Mouse (Mus musculus) spleen, adult 2 months (tissue): Measurements from ENCODE around the gene Lrrc72. TPM values are rescaled to one million over a fixed set of nuclear protein-coding genes. Genes with fewer than 3 reads are reported as not detected.
"Not testable (repeated sequence)": the region's sequence is repeated elsewhere in the genome, so short reads cannot be mapped to it uniquely, and the experiment has no call there.

Experiments used
- DNase-seq, 2 experiments: peaks; one replicate each; pipeline versions ENCODE4 v3.0.0 to v3.0.0-alpha.2; 2012 to 2021; ENCODE audit warnings: low spot score in 2 of 2, low read depth in 1 of 2
- H3K27ac ChIP-seq: fragments of 200-500 bp; 2 replicates; pipeline ENCODE4 v1.5.1; 2012; ENCODE audit warnings: low read length, inconsistent platforms; ENCODE audit not compliant: insufficient read depth
- H3K27me3 ChIP-seq: fragments of 200-500 bp; 2 replicates; pipeline ENCODE4 v1.6.1; 2012; ENCODE audit warnings: mild to moderate bottlenecking, moderate library complexity, low read length, inconsistent platforms; ENCODE audit not compliant: control insufficient read depth, insufficient read depth
- H3K36me3 ChIP-seq: fragments of 200-500 bp; 2 replicates; pipeline ENCODE4 v1.6.1; 2012; ENCODE audit warnings: mild to moderate bottlenecking, low read length, inconsistent platforms; ENCODE audit not compliant: control insufficient read depth, insufficient read depth
- H3K4me1 ChIP-seq: fragments of 200-500 bp; 2 replicates; pipeline ENCODE4 v1.6.1; 2011; ENCODE audit warnings: inconsistent platforms; ENCODE audit not compliant: control insufficient read depth, insufficient read depth, insufficient read length
- H3K4me3 ChIP-seq: fragments of 200-500 bp; 2 replicates; pipeline ENCODE4 v1.5.1; 2011; ENCODE audit warnings: mild to moderate bottlenecking, inconsistent platforms; ENCODE audit not compliant: insufficient read depth, insufficient read length; ENCODE audit errors: extremely low read depth
- CTCF ChIP-seq: fragments of 200-500 bp; IDR thresholded peaks from 2 replicates; pipeline ENCODE4 v1.5.1; 2011; ENCODE audit warnings: mild to moderate bottlenecking, inconsistent platforms; ENCODE audit not compliant: insufficient read depth, insufficient read length, insufficient replicate concordance; ENCODE audit errors: extremely low read depth
- POLR2A ChIP-seq: fragments of 200-500 bp; IDR thresholded peaks from 2 replicates; pipeline ENCODE4 v1.6.1; 2011; ENCODE audit warnings: low read depth, low read length, inconsistent platforms
- WGBS: fragments of 180-500 bp; shearing (Covaris S2); methylation state at CpG from one replicate; pipeline ENCODE4 v1.1.7; 2018; 5-methylcytosine and 5-hydroxymethylcytosine counted together
- polyA plus RNA-seq: library from polyadenylated mRNA; depleted of rRNA; stranded (reverse); fragments of >200 nt; gene quantifications from 2 replicates; pipeline ENCODE4 v1.2.3, GENCODE M21; 2012

The Lrrc72 gene
- polyA plus RNA-seq, 1 experiment = not detected

- DNase-seq = peak; percentile 30 to 35
- H3K36me3 ChIP-seq = no peaks in the 10 kb centered on the region
- TF ChIP-seq POLR2A = no peak
- TF ChIP-seq CTCF = peak; percentile 78; the same call in 1 of the 2 replicates
- no peak overlapping the region for H3K4me3 ChIP-seq
- WGBS = 0% methylated on average over 1 of the region's 1 CpGs
- H3K27me3 ChIP-seq = no peaks in the 10 kb centered on the region
- peaks cover 4% of the 10 kb centered on the region; the same call in 1 of the 2 replicates for H3K4me1 ChIP-seq
- H3K27ac ChIP-seq = no peak overlapping the region
Measured at GRCm38 (mm10) chr12:36215149-36215480, 38.1 kb downstream of the Lrrc72 start.

- Histone ChIP-seq H3K4me3 (no peak overlapping the region), H3K36me3 (no peaks in the 10 kb centered on the region), H3K27me3 (no peaks in the 10 kb centered on the region), H3K27ac (no peak overlapping the region), H3K4me1 (peaks cover 4% of the 10 kb centered on the region; the same call in 1 of the 2 replicates)
- TF ChIP-seq POLR2A = no peak
- no peak for TF ChIP-seq CTCF
- DNase-seq = no peak
- WGBS = 28% methylated on average over 8 of the region's 8 CpGs
Measured at GRCm38 (mm10) chr12:36214389-36215148, 38.6 kb downstream of the Lrrc72 start.

GRCm38 (mm10) chr12:36210096-36210495 lies 43.1 kb downstream of the Lrrc72 start:
- H3K27ac ChIP-seq = no peak overlapping the region
- no peak for TF ChIP-seq POLR2A
- TF ChIP-seq CTCF = no peak
- no peak overlapping the region for H3K4me3 ChIP-seq
- H3K4me1 ChIP-seq = no peaks in the 10 kb centered on the region; the same call in 1 of the 2 replicates
- 93% methylated on average over 4 of the region's 4 CpGs for WGBS
- H3K36me3 ChIP-seq = no peaks in the 10 kb centered on the region
- H3K27me3 ChIP-seq = no peaks in the 10 kb centered on the region
- no peak for DNase-seq

- no peak overlapping the region for H3K27ac ChIP-seq
- no peaks in the 10 kb centered on the region for H3K27me3 ChIP-seq
- TF ChIP-seq POLR2A (no peak), CTCF (no peak)
- no peaks in the 10 kb centered on the region for H3K36me3 ChIP-seq
- H3K4me3 ChIP-seq = no peak overlapping the region
- no peaks in the 10 kb centered on the region; the same call in 1 of the 2 replicates for H3K4me1 ChIP-seq
- WGBS = 84% methylated on average over 19 of the region's 19 CpGs
- DNase-seq = no peak
Measured at GRCm38 (mm10) chr12:36208456-36208855, 44.7 kb downstream of the Lrrc72 start.

GRCm38 (mm10) chr12:36207800-36208148 lies 45.4 kb downstream of the Lrrc72 start:
- Histone ChIP-seq H3K36me3 (no peaks in the 10 kb centered on the region), H3K4me3 (no peak overlapping the region), H3K27me3 (no peaks in the 10 kb centered on the region), H3K4me1 (no peaks in the 10 kb centered on the region; the same call in 1 of the 2 replicates), H3K27ac (no peak overlapping the region)
- WGBS = 64% methylated on average over 7 of the region's 7 CpGs
- DNase-seq = no peak
- TF ChIP-seq POLR2A (no peak), CTCF (no peak)

GRCm38 (mm10) chr12:36207072-36207799 lies 46.0 kb downstream of the Lrrc72 start:
- 40% methylated on average over 9 of the region's 9 CpGs for WGBS
- Histone ChIP-seq H3K27me3 (no peaks in the 10 kb centered on the region), H3K27ac (no peak overlapping the region), H3K36me3 (no peaks in the 10 kb centered on the region), H3K4me3 (no peak overlapping the region), H3K4me1 (no peaks in the 10 kb centered on the region; the same call in 1 of the 2 replicates)
- peak in 1 of 2 experiments; percentile 17 for DNase-seq
- TF ChIP-seq POLR2A (no peak), CTCF (no peak)

- not testable (repeated sequence) for H3K4me1 ChIP-seq, H3K27ac ChIP-seq, DNase-seq, H3K27me3 ChIP-seq, H3K4me3 ChIP-seq, H3K36me3 ChIP-seq
- WGBS = 39% methylated on average over 5 of the region's 5 CpGs
Measured at GRCm38 (mm10) chr12:36205579-36206119, 47.5 kb downstream of the Lrrc72 start.
